Mouse (Mus musculus) hindbrain, embryonic 12.5 days (tissue): ENCODE results near the gene Lhfpl3. TPM values are rescaled to one million over a fixed set of nuclear protein-coding genes. Genes with fewer than 3 reads are reported as not detected.
A peak's percentile ranks its signal among the peaks of the same experiment; 100 is the strongest.

Experiments
- ATAC-seq: fragments of 200-750 bp; cut with Nextera tagmentation; 2 replicates; pipeline ENCODE4 v1.8.0; 2017; ENCODE audit warnings: moderate TSS enrichment; ENCODE audit not compliant: low FRiP score
- H3K27ac ChIP-seq: fragments of 300-500 bp; sonication (generic); 2 replicates; pipeline ENCODE4 v1.5.1; 2016; ENCODE audit warnings: mild to moderate bottlenecking
- H3K27me3 ChIP-seq: fragments of 300-500 bp; sonication (generic); 2 replicates; pipeline ENCODE4 v1.6.1; 2016; ENCODE audit warnings: mild to moderate bottlenecking
- H3K36me3 ChIP-seq: fragments of 300-500 bp; sonication (generic); 2 replicates; pipeline ENCODE4 v1.6.1; 2016; ENCODE audit warnings: mild to moderate bottlenecking
- H3K4me1 ChIP-seq: fragments of 300-500 bp; sonication (generic); 2 replicates; pipeline ENCODE4 v1.6.1; 2016
- H3K4me2 ChIP-seq: fragments of 300-500 bp; sonication (generic); replicated peaks from 2 replicates; pipeline ENCODE4 v1.6.1; 2016; ENCODE audit warnings: mild to moderate bottlenecking
- H3K4me3 ChIP-seq: fragments of 300-500 bp; sonication (generic); 2 replicates; pipeline ENCODE4 v1.5.1; 2016; ENCODE audit warnings: mild to moderate bottlenecking
- H3K9ac ChIP-seq: fragments of 300-500 bp; sonication (generic); 2 replicates; pipeline ENCODE4 v1.6.1; 2016; ENCODE audit warnings: mild to moderate bottlenecking, moderate library complexity
- H3K9me3 ChIP-seq: fragments of 300-500 bp; sonication (generic); replicated peaks from 2 replicates; pipeline ENCODE4 v1.6.1; 2016; ENCODE audit warnings: mild to moderate bottlenecking
- WGBS: fragments of 180-500 bp; shearing (Covaris S2); methylation state at CpG from one replicate; pipeline ENCODE4 v1.1.7; 2016; 5-methylcytosine and 5-hydroxymethylcytosine counted together
- polyA plus RNA-seq: library from polyadenylated mRNA; unstranded; fragments of >200 nt; fragmentation: Nextera tagmentation; extraction: Ambion mirVana; gene quantifications from 2 replicates; pipeline ENCODE4 v1.2.1, GENCODE M21; 2016

Lhfpl3 gene
- polyA plus RNA-seq, 1 experiment from 2014 or later, result 2.6 TPM

GRCm38 (mm10) chr5:23189633-23190032 is 443.8 kb downstream of the Lhfpl3 start:
- H3K9me3 ChIP-seq, result no peaks in the 10 kb centered on the region
- 82% methylated on average over 6 of the region's 6 CpGs for WGBS
- no peaks in the 10 kb centered on the region for H3K4me1 ChIP-seq
- H3K4me2 ChIP-seq, result no peak overlapping the region
- H3K9ac ChIP-seq, result no peak overlapping the region
- ATAC-seq, result no peak
- no peaks in the 10 kb centered on the region for H3K27me3 ChIP-seq
- no peaks in the 10 kb centered on the region for H3K36me3 ChIP-seq
- no peak overlapping the region for H3K27ac ChIP-seq
- no peak overlapping the region for H3K4me3 ChIP-seq

DNA sequence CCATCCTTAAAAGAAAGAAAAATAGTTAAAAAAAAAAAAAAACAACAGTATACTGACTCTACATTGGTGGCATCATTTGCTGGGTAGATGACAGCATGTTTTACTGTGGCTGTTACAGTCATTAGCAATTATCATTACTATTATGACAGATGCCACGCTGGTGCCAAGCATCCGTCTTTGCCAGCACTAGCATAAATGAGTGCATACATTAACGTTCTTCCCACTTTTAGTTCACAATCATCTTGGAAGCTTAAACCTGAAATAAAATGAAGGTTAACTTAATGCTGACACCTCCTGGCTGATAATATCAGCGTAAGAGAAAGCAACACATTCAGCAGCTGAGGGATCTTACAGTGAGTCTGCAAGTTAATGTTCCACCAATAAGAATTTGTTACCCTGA is 451.0 kb downstream of the Lhfpl3 start:
- 77% methylated on average over 4 of the region's 4 CpGs for WGBS
- Histone ChIP-seq H3K27ac (no peak overlapping the region), H3K27me3 (no peaks in the 10 kb centered on the region), H3K9ac (no peak overlapping the region), H3K4me2 (no peak overlapping the region), H3K4me1 (no peaks in the 10 kb centered on the region), H3K4me3 (no peak overlapping the region), H3K36me3 (no peaks in the 10 kb centered on the region), H3K9me3 (no peaks in the 10 kb centered on the region)
- no peak for ATAC-seq

- no peak for ATAC-seq
- WGBS, result 76% methylated on average over 5 of the region's 5 CpGs
These were observed 467.2 kb downstream of the Lhfpl3 start for GRCm38 (mm10) chr5:23213086-23213485.

DNA sequence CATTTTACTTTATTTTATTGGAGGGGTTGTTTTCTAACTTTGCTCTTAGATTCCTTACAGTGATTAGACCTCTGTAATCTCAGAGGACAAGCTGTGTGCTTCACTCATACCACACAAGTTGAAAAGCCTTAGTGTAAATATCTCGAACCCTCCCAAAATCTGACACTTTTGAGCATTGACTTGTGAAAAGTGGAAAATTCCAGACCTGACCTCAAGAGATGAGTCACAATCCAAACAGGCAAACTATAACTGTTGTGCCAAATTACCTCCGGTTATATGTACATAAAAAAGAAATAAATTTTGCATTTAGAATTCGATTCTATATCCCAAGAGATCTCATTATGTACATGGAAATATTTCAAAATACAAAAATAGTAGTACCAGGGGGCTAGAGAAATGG is 468.8 kb downstream of the Lhfpl3 start:
- WGBS, result 89% methylated on average over 3 of the region's 3 CpGs
- no peak for ATAC-seq
- no peak overlapping the region for H3K4me3 ChIP-seq
- no peak overlapping the region for H3K4me2 ChIP-seq
- no peaks in the 10 kb centered on the region for H3K27me3 ChIP-seq
- H3K9me3 ChIP-seq, result no peaks in the 10 kb centered on the region
- no peak overlapping the region for H3K9ac ChIP-seq
- H3K4me1 ChIP-seq, result no peaks in the 10 kb centered on the region
- H3K27ac ChIP-seq, result no peak overlapping the region
- H3K36me3 ChIP-seq, result no peaks in the 10 kb centered on the region

More at GRCm38 (mm10) chr5:23213086-23213485, 467.2 kb downstream of the Lhfpl3 start:
- Histone ChIP-seq H3K36me3 (no peaks in the 10 kb centered on the region), H3K9ac (no peak overlapping the region), H3K9me3 (no peaks in the 10 kb centered on the region), H3K4me3 (no peak overlapping the region), H3K27me3 (no peaks in the 10 kb centered on the region), H3K4me1 (no peaks in the 10 kb centered on the region), H3K4me2 (no peak overlapping the region), H3K27ac (no peak overlapping the region)

DNA sequence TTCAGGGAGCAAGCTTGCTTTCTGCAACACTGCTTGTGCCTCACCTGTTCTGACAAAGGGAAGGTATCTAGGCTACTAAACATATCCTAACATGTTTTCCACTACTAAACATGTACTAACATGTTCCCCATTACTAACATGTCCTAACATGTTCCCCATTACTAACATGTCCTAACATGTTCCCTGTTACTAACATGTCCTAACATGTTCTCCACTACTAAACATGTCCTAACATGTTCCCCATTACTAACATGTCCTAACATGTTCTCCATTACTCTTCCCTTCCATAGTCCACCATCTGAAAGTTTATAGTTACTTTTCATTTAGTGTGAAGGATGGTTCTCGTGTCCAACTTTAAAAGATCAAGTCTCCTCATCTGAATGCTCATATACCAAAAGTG is 473.8 kb downstream of the Lhfpl3 start:
- Histone ChIP-seq H3K27me3 (no peaks in the 10 kb centered on the region), H3K9me3 (no peaks in the 10 kb centered on the region), H3K9ac (no peak overlapping the region), H3K36me3 (no peaks in the 10 kb centered on the region), H3K4me1 (no peaks in the 10 kb centered on the region), H3K4me3 (no peak overlapping the region), H3K4me2 (no peak overlapping the region), H3K27ac (no peak overlapping the region)
- no peak for ATAC-seq
- WGBS, result 98% methylated on average over 1 of the region's 1 CpGs

DNA sequence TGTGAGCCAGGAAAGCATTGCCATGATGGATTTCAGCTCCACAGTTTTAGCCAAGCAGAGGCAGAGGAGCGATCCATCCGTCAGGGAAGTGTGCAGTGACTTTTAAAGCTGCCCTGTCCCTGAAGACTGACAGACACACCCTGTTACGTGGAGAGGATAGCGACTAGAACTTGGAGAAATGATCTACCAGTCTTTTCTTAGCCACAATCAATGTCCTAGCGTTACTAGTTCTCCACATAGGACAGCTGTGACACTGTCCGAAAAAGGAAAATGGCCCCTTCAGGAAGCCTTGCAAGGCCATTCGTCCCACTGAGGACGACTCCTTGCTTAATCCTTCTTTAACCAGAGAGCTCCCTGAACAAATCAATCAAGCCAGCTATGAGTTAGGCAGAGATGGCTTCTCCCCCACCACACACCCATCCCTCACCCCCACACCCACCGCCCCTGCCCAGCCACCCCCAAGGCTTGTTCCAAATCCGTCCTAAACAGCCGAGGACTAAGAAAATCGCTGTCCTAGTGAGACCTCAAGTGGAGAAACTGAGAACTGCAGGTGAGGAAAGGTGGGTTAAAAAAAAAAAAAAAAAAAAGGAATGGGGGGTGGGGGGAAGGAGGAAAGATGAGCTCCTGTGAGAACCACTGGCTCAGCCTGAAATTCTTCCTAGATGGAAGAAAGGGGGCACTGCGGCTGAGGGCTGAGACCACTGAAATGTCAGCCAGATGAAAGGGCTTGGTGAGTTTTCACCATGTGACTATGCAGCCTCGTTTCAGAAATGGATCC is 479.1 kb downstream of the Lhfpl3 start:
- no peaks in the 10 kb centered on the region for H3K9me3 ChIP-seq
- WGBS, result 19% methylated on average over 14 of the region's 14 CpGs
- peak overlapping the region; percentile 58 for H3K4me2 ChIP-seq
- no peak overlapping the region for H3K27ac ChIP-seq
- H3K9ac ChIP-seq, result peak overlapping the region; percentile 52; the same call in 1 of the 2 replicates
- no peaks in the 10 kb centered on the region for H3K27me3 ChIP-seq
- peak; percentile 85 for ATAC-seq
- H3K4me1 ChIP-seq, result 0 out of 2 replicates have a peak, but pooled peaks cover 2% of the 10 kb centered on the region
- H3K36me3 ChIP-seq, result no peaks in the 10 kb centered on the region
- H3K4me3 ChIP-seq, result peak overlapping the region; percentile 31

- 0 out of 2 replicates have a peak, but pooled peaks cover 2% of the 10 kb centered on the region for H3K4me1 ChIP-seq
- no peaks in the 10 kb centered on the region for H3K27me3 ChIP-seq
- no peak overlapping the region for H3K4me3 ChIP-seq
- H3K4me2 ChIP-seq, result no peak overlapping the region
- ATAC-seq, result no peak
- no peaks in the 10 kb centered on the region for H3K36me3 ChIP-seq
- 24% methylated on average over 8 of the region's 8 CpGs for WGBS
- H3K9me3 ChIP-seq, result no peaks in the 10 kb centered on the region
- H3K9ac ChIP-seq, result no peak overlapping the region
- H3K27ac ChIP-seq, result no peak overlapping the region
These were observed 479.8 kb downstream of the Lhfpl3 start for GRCm38 (mm10) chr5:23225621-23226020.

DNA sequence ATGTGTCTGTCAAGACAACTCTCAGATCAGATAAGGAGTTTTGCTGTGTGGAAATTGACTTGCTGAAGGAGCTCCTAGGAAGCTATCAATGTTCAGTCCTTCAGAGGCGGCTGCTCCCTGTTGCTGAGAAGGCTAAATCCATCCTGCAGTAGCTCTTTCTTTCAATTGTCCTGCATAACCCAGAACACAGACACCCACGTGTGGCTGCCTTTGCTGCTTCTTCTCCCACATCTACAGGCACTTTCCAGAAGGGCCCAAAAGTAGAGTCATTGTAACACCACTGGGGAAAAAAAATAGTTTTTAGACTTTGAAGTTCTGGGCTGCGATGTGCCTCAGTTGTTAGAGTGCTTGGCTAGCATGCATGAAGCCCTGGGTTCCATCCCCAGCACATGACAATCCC is 480.9 kb downstream of the Lhfpl3 start:
- 0 out of 2 replicates have a peak, but pooled peaks cover 2% of the 10 kb centered on the region for H3K4me1 ChIP-seq
- H3K27ac ChIP-seq, result no peak overlapping the region
- H3K27me3 ChIP-seq, result no peaks in the 10 kb centered on the region
- no peak for ATAC-seq
- H3K36me3 ChIP-seq, result no peaks in the 10 kb centered on the region
- 70% methylated on average over 3 of the region's 3 CpGs for WGBS
- H3K4me3 ChIP-seq, result no peak overlapping the region
- H3K9ac ChIP-seq, result no peak overlapping the region
- no peak overlapping the region for H3K4me2 ChIP-seq
- H3K9me3 ChIP-seq, result no peaks in the 10 kb centered on the region

DNA sequence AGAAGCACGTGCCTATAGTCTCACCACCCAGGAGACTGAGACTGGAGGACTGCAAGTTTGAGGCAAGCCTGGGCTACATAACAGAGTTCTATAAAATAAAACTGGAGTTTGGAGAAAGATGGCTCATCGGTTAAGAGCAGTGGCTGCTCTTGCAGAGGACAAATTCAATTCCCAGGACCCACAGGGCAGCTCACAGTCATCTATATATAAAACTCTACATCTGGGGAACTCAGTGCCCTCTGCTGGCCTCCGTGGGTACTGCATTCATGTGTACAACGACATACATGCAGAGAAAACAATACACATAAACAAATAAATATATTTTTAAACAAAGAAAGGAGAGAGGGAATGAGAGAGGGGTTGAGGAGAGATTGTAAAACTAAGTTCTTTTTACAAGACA is 501.1 kb downstream of the Lhfpl3 start:
- no peaks in the 10 kb centered on the region for H3K27me3 ChIP-seq
- no peak overlapping the region for H3K9ac ChIP-seq
- no peaks in the 10 kb centered on the region for H3K9me3 ChIP-seq
- no peaks in the 10 kb centered on the region for H3K36me3 ChIP-seq
- H3K4me3 ChIP-seq, result no peak overlapping the region
- ATAC-seq, result no peak
- 46% methylated on average over 4 of the region's 4 CpGs for WGBS
- no peak overlapping the region for H3K27ac ChIP-seq
- H3K4me1 ChIP-seq, result no peaks in the 10 kb centered on the region
- no peak overlapping the region for H3K4me2 ChIP-seq

GRCm38 (mm10) chr5:23247784-23248183 is 501.9 kb downstream of the Lhfpl3 start:
- WGBS, result 83% methylated on average over 1 of the region's 1 CpGs
- no peak overlapping the region for H3K27ac ChIP-seq
- no peaks in the 10 kb centered on the region for H3K9me3 ChIP-seq
- no peaks in the 10 kb centered on the region for H3K36me3 ChIP-seq
- no peak overlapping the region for H3K4me3 ChIP-seq
- no peaks in the 10 kb centered on the region for H3K27me3 ChIP-seq
- H3K4me1 ChIP-seq, result no peaks in the 10 kb centered on the region
- no peak overlapping the region for H3K9ac ChIP-seq
- H3K4me2 ChIP-seq, result no peak overlapping the region
- ATAC-seq, result no peak

DNA sequence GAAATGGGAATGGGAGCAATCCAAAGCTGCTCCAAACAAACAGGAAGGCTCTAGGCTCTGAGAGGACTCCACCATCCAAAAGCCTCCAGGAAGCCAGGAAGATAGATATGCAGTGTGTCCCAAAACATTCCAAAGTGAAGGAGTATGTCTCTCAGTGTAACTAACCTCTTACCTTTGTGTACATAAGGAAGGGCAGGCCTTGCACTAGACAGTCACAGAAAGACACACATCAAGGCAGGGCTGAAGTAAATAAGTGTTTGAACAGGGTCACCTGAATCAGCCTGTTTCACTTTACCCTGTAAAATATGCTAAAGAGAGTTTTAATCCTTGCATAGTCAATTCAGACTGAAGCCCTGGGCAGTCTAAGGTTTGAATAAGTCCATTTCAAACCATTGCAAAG is 502.4 kb downstream of the Lhfpl3 start:
- no peaks in the 10 kb centered on the region for H3K27me3 ChIP-seq
- no peak overlapping the region for H3K4me3 ChIP-seq
- no peak overlapping the region for H3K9ac ChIP-seq
- H3K4me1 ChIP-seq, result no peaks in the 10 kb centered on the region
- no peak for ATAC-seq
- H3K9me3 ChIP-seq, result no peaks in the 10 kb centered on the region
- H3K27ac ChIP-seq, result no peak overlapping the region
- H3K36me3 ChIP-seq, result no peaks in the 10 kb centered on the region
- no peak overlapping the region for H3K4me2 ChIP-seq

DNA sequence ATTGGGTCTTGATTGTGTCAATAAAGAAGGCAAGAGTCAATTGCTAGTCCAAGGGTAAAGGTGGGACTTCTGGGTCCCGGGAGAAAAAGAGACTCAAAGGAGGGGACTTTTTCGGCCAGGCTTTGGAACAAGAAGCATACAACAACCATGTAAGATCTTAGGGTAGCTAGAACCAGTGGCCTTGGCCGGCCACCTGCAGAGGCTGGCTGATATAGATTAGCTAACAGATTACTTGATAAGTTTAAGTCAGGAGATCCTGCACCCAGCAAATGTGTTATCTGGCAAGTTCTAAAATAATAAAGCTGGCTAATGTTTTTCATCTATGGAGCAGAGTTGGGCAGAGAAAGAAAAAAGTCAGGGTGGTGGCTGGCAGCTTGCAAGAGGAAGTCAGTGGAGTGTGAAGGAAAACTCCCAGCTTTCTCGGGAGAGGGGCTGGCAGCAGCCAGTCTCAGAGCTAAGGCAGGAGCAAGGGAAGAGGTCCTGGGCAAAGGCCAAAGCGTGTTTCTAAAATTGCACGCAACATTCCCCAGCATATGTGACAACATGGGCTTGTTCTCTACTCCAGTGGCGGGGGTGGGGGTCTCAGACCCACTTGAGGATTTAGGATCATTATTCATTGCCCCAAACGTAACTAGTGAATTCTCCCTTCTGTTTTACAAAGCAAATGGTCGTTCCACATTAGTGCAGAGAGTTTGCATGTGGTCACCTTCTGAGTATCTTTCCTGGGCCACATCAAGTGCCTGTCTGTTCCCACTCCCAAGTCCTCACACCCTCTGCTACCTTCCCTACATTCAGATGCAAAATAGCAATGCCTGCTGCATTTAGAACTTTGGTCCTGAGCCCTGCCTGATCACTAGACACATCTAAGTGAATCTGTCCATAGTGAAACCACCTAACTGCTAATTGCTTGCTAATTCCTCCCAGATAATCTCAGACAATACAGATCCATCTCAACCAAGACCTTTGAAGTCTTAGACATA is 504.3 kb downstream of the Lhfpl3 start:
- Histone ChIP-seq H3K27me3 (no peaks in the 10 kb centered on the region), H3K4me2 (no peak overlapping the region), H3K9me3 (no peaks in the 10 kb centered on the region), H3K9ac (no peak overlapping the region), H3K4me3 (no peak overlapping the region), H3K27ac (no peak overlapping the region), H3K4me1 (no peaks in the 10 kb centered on the region), H3K36me3 (no peaks in the 10 kb centered on the region)
- ATAC-seq, result no peak
- WGBS, result 51% methylated on average over 9 of the region's 9 CpGs
